Mouse (Mus musculus) 3134 (cell line): ENCODE measurements around the gene Hnrnpdl.

Source experiments
- DNase-seq: peaks from one replicate; pipeline ENCODE4 v3.0.0-alpha.2; 2011; ENCODE audit warnings: low spot score; ENCODE audit not compliant: insufficient read length; ENCODE audit errors: extremely low read depth

The Hnrnpdl gene

DNA sequence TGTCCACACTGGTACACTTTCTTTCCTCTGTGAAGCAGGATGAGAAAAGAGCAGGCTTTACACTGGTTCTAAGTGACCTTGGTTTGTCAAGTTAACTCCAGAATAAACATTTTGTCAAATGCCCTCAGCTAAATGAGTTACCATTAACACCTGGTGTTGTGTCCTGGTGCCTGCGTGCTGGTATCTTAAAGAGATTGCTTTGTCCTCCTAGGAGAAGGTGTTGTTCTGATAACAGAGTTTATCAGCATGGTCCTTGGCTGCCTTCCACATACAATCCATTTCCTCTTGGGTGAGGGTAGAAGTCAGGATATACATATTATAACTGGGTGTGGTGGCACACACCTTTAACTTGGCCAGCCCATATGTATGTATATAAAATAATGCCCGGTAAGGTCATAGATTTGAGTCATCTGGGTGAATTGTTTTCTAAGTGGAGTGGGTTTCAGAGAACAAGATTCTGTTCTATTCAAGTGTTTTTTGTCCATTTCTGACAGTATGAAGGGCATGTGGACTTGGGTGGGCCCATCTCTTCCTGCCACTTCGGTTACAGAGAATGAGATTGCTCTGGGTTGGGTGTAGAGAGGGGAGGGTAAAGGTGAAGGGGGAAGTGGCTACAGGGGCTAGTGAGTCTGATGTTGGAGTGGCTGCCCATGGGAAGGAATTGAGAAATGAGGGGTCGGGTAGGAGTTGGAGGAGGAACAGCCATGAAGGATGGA lies 33.0 kb downstream of the Hnrnpdl start:
- DNase-seq = no peak

DNA sequence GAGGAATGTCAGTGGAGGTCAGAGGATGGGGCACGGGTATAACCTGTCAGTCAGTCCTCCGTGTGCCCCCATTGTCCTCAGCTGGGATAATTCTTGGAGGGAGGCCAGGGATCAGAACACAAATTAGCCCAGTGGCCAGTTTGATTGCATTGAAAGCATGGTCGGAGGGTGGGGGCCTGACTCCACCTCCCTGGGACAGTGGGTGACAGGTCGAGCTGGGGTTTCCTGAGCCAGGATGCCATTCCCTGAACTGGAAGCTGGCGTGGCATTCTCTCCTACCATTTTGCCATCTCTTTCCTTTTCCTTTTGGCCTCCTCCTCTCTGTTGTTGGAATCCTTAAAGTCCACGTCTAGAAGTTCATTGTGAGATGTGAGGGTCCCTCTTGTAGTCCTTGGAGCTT lies 33.6 kb downstream of the Hnrnpdl start:
- DNase-seq = no peak

DNA sequence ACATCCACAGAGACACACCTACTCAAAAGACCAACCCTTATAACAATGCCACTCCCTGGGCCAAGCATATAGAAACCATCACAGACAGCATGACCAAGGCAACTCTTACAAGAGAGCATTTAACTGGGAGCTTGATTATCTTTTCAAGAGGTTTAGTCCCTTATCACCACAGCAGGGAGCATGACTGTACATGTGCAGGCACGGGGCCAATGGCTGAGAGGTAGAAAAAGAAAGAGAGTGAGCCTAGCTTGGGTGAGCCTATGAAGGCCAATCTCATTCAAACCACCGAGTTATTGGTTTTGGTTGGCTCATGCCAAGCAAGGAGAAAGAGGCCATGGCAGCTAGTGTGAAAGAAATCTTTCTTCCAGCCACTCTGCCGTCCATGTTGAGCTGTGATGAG lies 34.0 kb downstream of the Hnrnpdl start:
- DNase-seq = no peak

DNA sequence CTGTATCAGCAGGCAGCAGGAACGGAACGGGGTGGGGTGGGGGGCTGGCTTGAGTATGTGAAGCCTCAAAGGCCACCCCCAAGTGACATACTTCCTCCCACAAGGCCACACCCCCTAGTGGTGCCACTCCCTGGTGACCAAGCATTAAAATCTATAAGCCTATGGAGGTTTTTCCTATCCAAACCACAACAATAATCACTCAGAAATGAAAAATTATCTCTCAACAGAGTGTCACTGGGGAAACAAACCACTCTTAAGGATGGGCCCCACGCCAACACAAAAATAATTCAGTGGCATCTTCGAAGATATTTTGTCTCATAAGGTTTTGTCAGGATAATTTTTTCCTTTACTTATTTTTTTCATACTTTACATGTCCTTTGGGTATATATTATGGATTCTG lies 35.6 kb downstream of the Hnrnpdl start:
- no peak for DNase-seq

DNA sequence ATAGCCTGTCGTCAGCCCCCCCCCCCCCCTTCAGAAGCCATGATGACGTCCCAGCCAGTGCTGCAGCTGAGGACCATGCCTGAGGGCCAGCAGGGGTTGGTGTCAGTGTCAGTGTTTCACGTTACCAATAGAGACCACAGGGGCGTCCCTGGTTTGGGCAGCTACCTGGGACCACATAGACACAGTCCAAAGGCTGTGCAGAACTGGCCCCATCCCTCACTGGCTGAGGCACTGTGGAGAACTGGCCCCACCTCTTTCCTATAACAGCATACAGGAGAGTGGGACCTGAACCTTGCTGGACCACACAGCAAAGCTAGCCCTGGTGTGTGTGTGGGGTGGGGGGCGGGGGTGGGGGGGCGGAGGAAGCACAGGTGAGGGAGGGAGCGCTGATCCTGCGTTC lies 39.0 kb downstream of the Hnrnpdl start:
- no peak for DNase-seq

DNA sequence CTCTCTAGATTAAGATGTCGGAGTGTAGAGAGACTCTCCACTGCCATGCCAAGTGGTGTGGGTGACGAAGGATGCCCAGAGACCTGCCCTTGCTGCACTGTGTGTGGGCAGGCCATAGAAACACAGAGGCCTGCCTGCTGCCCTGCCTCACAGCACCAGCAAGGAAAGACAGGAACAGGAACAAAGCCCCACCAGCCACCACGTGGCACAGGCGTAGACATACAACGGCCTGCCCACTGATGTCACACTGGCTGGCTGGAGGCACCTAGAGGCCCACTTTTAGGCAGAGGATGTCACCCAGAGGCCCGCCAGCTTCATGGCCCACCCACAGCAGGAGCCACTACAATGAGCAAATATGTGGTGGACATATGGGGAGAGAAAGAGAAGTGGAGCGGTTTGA lies 39.4 kb downstream of the Hnrnpdl start:
- DNase-seq = no peak

DNA sequence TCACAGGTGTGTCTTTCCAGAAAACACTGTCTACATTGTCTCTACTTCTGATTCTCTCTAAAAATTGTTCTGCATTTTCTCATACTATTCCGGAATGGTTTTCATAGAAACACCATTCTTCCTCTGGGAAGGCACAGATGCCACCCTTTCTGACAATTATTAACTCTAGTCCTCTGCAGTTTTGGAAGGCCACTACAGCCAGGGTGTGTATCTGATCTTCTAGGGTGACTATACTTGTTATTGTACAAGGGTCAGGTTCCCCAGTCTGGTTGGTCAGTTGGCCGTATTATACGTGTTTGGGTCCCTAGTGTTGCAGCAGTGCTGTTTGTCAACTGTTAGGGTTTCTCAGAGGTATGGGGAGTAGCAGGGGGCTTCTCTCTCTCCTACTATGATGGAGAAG lies 44.8 kb downstream of the Hnrnpdl start:
- DNase-seq = no peak

DNA sequence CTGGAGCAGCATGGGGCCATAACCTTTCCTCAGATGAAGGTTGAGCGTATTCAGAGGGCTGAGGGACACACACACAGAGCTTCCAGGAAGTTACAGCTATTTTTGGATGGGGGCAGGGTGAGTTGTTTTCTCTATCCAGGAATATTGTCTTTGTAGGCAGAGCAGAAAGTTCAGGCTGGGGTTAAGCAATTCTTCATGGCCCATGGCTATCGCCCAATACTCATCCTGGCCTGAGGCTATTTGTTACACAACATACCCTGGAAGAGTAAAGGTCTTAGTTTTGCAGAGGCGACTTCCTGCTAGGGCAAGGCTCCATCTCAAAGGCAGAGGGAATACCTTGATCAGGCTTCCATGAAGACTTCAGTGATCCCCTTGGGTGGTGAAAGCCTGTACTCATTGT lies 45.3 kb downstream of the Hnrnpdl start:
- DNase-seq = no peak
